Mouse (Mus musculus) heart, embryonic 10.5 days (tissue): Measurements from ENCODE around the gene Mad1l1. TPM values are rescaled to one million over a fixed set of nuclear protein-coding genes. Genes with fewer than 3 reads are reported as not detected.

Experiments used
- DNase-seq: peaks from one replicate; pipeline ENCODE4 v3.0.0-alpha.2; 2017; ENCODE audit warnings: low spot score
- H3K27ac ChIP-seq: fragments of 300-500 bp; sonication (generic); 2 replicates; pipeline ENCODE4 v1.5.1; 2016; ENCODE audit warnings: mild to moderate bottlenecking
- H3K27me3 ChIP-seq: fragments of 300-500 bp; sonication (generic); 2 replicates; pipeline ENCODE4 v1.6.1; 2016; ENCODE audit warnings: mild to moderate bottlenecking; ENCODE audit not compliant: poor library complexity, insufficient read depth, severe bottlenecking
- H3K36me3 ChIP-seq: fragments of 300-500 bp; sonication (generic); 2 replicates; pipeline ENCODE4 v1.6.1; 2016; ENCODE audit warnings: mild to moderate bottlenecking, moderate library complexity
- H3K4me1 ChIP-seq: fragments of 300-500 bp; sonication (generic); 2 replicates; pipeline ENCODE4 v1.6.1; 2016; ENCODE audit warnings: mild to moderate bottlenecking
- H3K4me3 ChIP-seq: fragments of 300-500 bp; sonication (generic); 2 replicates; pipeline ENCODE4 v1.5.1; 2016; ENCODE audit warnings: mild to moderate bottlenecking, moderate library complexity
- H3K9me3 ChIP-seq: fragments of 300-500 bp; sonication (generic); 2 replicates; pipeline ENCODE4 v1.6.1; 2016; ENCODE audit warnings: mild to moderate bottlenecking, moderate library complexity
- WGBS: fragments of 180-500 bp; shearing (Covaris S2); methylation state at CpG from one replicate; pipeline ENCODE4 v1.1.7; 2016; 5-methylcytosine and 5-hydroxymethylcytosine counted together
- polyA plus RNA-seq: library from polyadenylated mRNA; unstranded; fragments of >200 nt; fragmentation: Nextera tagmentation; extraction: Ambion mirVana; gene quantifications from 2 replicates; pipeline ENCODE4 v1.2.1, GENCODE M21; 2016

The Mad1l1 gene
- polyA plus RNA-seq, 1 experiment from 2014 or later, result 43.5 TPM

GRCm38 (mm10) chr5:140150694-140151093 lies 170.7 kb downstream of the Mad1l1 start:
- Histone ChIP-seq H3K27me3 (no peaks in the 10 kb centered on the region), H3K27ac (no peak overlapping the region), H3K4me3 (no peak overlapping the region), H3K4me1 (peaks cover 34% of the 10 kb centered on the region; the same call in 1 of the 2 replicates), H3K36me3 (no peaks in the 10 kb centered on the region), H3K9me3 (no peaks in the 10 kb centered on the region)
- WGBS, result 90% methylated on average over 2 of the region's 2 CpGs
- no peak for DNase-seq

- 85% methylated on average over 5 of the region's 5 CpGs for WGBS
- Histone ChIP-seq H3K27ac (no peak overlapping the region), H3K4me3 (no peak overlapping the region), H3K9me3 (no peaks in the 10 kb centered on the region), H3K4me1 (peaks cover 34% of the 10 kb centered on the region; the same call in 1 of the 2 replicates), H3K27me3 (no peaks in the 10 kb centered on the region), H3K36me3 (no peaks in the 10 kb centered on the region)
- DNase-seq, result no peak
These were observed 171.2 kb downstream of the Mad1l1 start for GRCm38 (mm10) chr5:140150136-140150535.

- DNase-seq, result no peak
- Histone ChIP-seq H3K4me1 (peaks cover 34% of the 10 kb centered on the region; the same call in 1 of the 2 replicates), H3K27ac (no peak overlapping the region), H3K27me3 (no peaks in the 10 kb centered on the region), H3K9me3 (no peaks in the 10 kb centered on the region), H3K4me3 (no peak overlapping the region), H3K36me3 (0 out of 2 replicates have a peak, but pooled peaks cover 2% of the 10 kb centered on the region)
- 77% methylated on average over 4 of the region's 4 CpGs for WGBS
These were observed 172.1 kb downstream of the Mad1l1 start for GRCm38 (mm10) chr5:140149298-140149697.

GRCm38 (mm10) chr5:140143541-140143940 lies 177.8 kb downstream of the Mad1l1 start:
- 0 out of 2 replicates have a peak, but pooled peaks cover 4% of the 10 kb centered on the region for H3K36me3 ChIP-seq
- WGBS, result 79% methylated on average over 2 of the region's 2 CpGs
- H3K27me3 ChIP-seq, result no peaks in the 10 kb centered on the region
- no peak overlapping the region for H3K4me3 ChIP-seq
- no peak overlapping the region for H3K27ac ChIP-seq
- H3K9me3 ChIP-seq, result no peaks in the 10 kb centered on the region
- DNase-seq, result no peak
- no peaks in the 10 kb centered on the region for H3K4me1 ChIP-seq

GRCm38 (mm10) chr5:140141336-140141735 lies 180.0 kb downstream of the Mad1l1 start:
- 77% methylated on average over 4 of the region's 4 CpGs for WGBS

GRCm38 (mm10) chr5:140140214-140140613 lies 181.1 kb downstream of the Mad1l1 start:
- Histone ChIP-seq H3K9me3 (no peaks in the 10 kb centered on the region), H3K27me3 (no peaks in the 10 kb centered on the region), H3K4me3 (no peak overlapping the region), H3K27ac (no peak overlapping the region), H3K4me1 (peaks cover 11% of the 10 kb centered on the region), H3K36me3 (0 out of 2 replicates have a peak, but pooled peaks cover 4% of the 10 kb centered on the region)
- DNase-seq, result no peak

More at GRCm38 (mm10) chr5:140141336-140141735, 180.0 kb downstream of the Mad1l1 start:
- no peak for DNase-seq
- H3K4me1 ChIP-seq, result peaks cover 1% of the 10 kb centered on the region
- no peaks in the 10 kb centered on the region for H3K27me3 ChIP-seq
- H3K4me3 ChIP-seq, result no peak overlapping the region
- H3K36me3 ChIP-seq, result 0 out of 2 replicates have a peak, but pooled peaks cover 4% of the 10 kb centered on the region
- H3K27ac ChIP-seq, result no peak overlapping the region
- H3K9me3 ChIP-seq, result no peaks in the 10 kb centered on the region

GRCm38 (mm10) chr5:140135734-140136625 lies 185.4 kb downstream of the Mad1l1 start:
- 72% methylated on average over 8 of the region's 8 CpGs for WGBS
- no peak overlapping the region for H3K27ac ChIP-seq

GRCm38 (mm10) chr5:140134021-140134420 lies 187.3 kb downstream of the Mad1l1 start:
- H3K27me3 ChIP-seq, result no peaks in the 10 kb centered on the region
- peaks cover 11% of the 10 kb centered on the region for H3K4me1 ChIP-seq
- H3K27ac ChIP-seq, result no peak overlapping the region
- no peak for DNase-seq
- 86% methylated on average over 7 of the region's 7 CpGs for WGBS
- H3K9me3 ChIP-seq, result no peaks in the 10 kb centered on the region
- no peak overlapping the region for H3K4me3 ChIP-seq
- H3K36me3 ChIP-seq, result 0 out of 2 replicates have a peak, but pooled peaks cover 2% of the 10 kb centered on the region

More at GRCm38 (mm10) chr5:140135734-140136625, 185.4 kb downstream of the Mad1l1 start:
- DNase-seq, result no peak
- 0 out of 2 replicates have a peak, but pooled peaks cover 2% of the 10 kb centered on the region for H3K36me3 ChIP-seq
- peaks cover 11% of the 10 kb centered on the region for H3K4me1 ChIP-seq
- H3K27me3 ChIP-seq, result no peaks in the 10 kb centered on the region
- H3K9me3 ChIP-seq, result no peaks in the 10 kb centered on the region
- no peak overlapping the region for H3K4me3 ChIP-seq

- Histone ChIP-seq H3K4me3 (no peak overlapping the region), H3K9me3 (no peaks in the 10 kb centered on the region), H3K36me3 (0 out of 2 replicates have a peak, but pooled peaks cover 7% of the 10 kb centered on the region), H3K4me1 (peaks cover 6% of the 10 kb centered on the region), H3K27me3 (peaks cover 5% of the 10 kb centered on the region; the same call in 1 of the 2 replicates), H3K27ac (no peak overlapping the region)
- 82% methylated on average over 9 of the region's 9 CpGs for WGBS
- DNase-seq, result no peak
These were observed 192.9 kb downstream of the Mad1l1 start for GRCm38 (mm10) chr5:140128414-140128981.

- Histone ChIP-seq H3K4me1 (peaks cover 10% of the 10 kb centered on the region), H3K9me3 (no peaks in the 10 kb centered on the region), H3K27ac (no peak overlapping the region), H3K4me3 (no peak overlapping the region), H3K27me3 (peaks cover 5% of the 10 kb centered on the region; the same call in 1 of the 2 replicates), H3K36me3 (peaks cover 11% of the 10 kb centered on the region; the same call in 1 of the 2 replicates)
- 89% methylated on average over 7 of the region's 7 CpGs for WGBS
- no peak for DNase-seq
These were observed 193.4 kb downstream of the Mad1l1 start for GRCm38 (mm10) chr5:140127981-140128380.

GRCm38 (mm10) chr5:140124626-140125025 lies 196.7 kb downstream of the Mad1l1 start:
- H3K4me1 ChIP-seq, result peaks cover 16% of the 10 kb centered on the region
- H3K27ac ChIP-seq, result no peak overlapping the region
- WGBS, result 88% methylated on average over 1 of the region's 1 CpGs
- peaks cover 5% of the 10 kb centered on the region; the same call in 1 of the 2 replicates for H3K27me3 ChIP-seq
- peaks cover 9% of the 10 kb centered on the region; the same call in 1 of the 2 replicates for H3K36me3 ChIP-seq
- H3K9me3 ChIP-seq, result no peaks in the 10 kb centered on the region
- H3K4me3 ChIP-seq, result no peak overlapping the region
- DNase-seq, result no peak

- peaks cover 5% of the 10 kb centered on the region; the same call in 1 of the 2 replicates for H3K27me3 ChIP-seq
- peaks cover 13% of the 10 kb centered on the region for H3K4me1 ChIP-seq
- no peak overlapping the region for H3K27ac ChIP-seq
- H3K36me3 ChIP-seq, result peaks cover 9% of the 10 kb centered on the region; the same call in 1 of the 2 replicates
- WGBS, result 70% methylated on average over 4 of the region's 4 CpGs
- H3K9me3 ChIP-seq, result no peaks in the 10 kb centered on the region
- no peak overlapping the region for H3K4me3 ChIP-seq
- DNase-seq, result no peak
These were observed 197.5 kb downstream of the Mad1l1 start for GRCm38 (mm10) chr5:140123640-140124366.
